Mouse (Mus musculus): ENCODE results near the gene Cdkn1c. TPM values are rescaled to one million over a fixed set of nuclear protein-coding genes. Genes with fewer than 3 reads are reported as not detected.

The Cdkn1c gene
- polyA plus RNA-seq, 1 experiment from 2014 or later, result 1,196 TPM

- Histone ChIP-seq H3K4me3 (ENCODE audit: low read length) (no peak overlapping the region), H3K27ac (ENCODE audit: low read depth, low read length) (no peak overlapping the region), H3K4me1 (ENCODE audit: control insufficient read depth, insufficient read depth, low read length) (peaks cover 10% of the 10 kb centered on the region), H3K36me3 (ENCODE audit: control insufficient read depth, insufficient read depth, low read length) (no peaks in the 10 kb centered on the region), H3K9me3 (ENCODE audit: control insufficient read depth, low read length) (no peaks in the 10 kb centered on the region), H3K4me2 (replicated peaks; ENCODE audit: low read depth, low read length) (no peak overlapping the region), H3K27me3 (ENCODE audit: control insufficient read depth, insufficient read depth, low read length) (peaks cover 17% of the 10 kb centered on the region), H3K9ac (ENCODE audit: low read depth, low read length) (no peak overlapping the region)
- WGBS, result 80% methylated on average over 2 of the region's 2 CpGs
- no peak for ATAC-seq (ENCODE audit: low FRiP score, low TSS enrichment)
Measured at GRCm38 (mm10) chr7:143447130-143447529, 13.7 kb downstream of the Cdkn1c start.

GRCm38 (mm10) chr7:143445651-143446460 is 15.0 kb downstream of the Cdkn1c start:
- WGBS, result 4% methylated on average over 51 of the region's 53 CpGs
- H3K4me3 ChIP-seq (ENCODE audit: low read length), result peak overlapping the region; percentile 37
- H3K27me3 ChIP-seq (ENCODE audit: control insufficient read depth, insufficient read depth, low read length), result peaks cover 17% of the 10 kb centered on the region
- H3K9ac ChIP-seq (ENCODE audit: low read depth, low read length), result peak overlapping the region; percentile 56
- 0 out of 2 replicates have a peak overlapping the region, but pooled peaks have one; percentile 9 for H3K27ac ChIP-seq (ENCODE audit: low read depth, low read length)
- H3K4me2 ChIP-seq (replicated peaks; ENCODE audit: low read depth, low read length), result peak overlapping the region; percentile 65
- ATAC-seq (ENCODE audit: low FRiP score, low TSS enrichment), result peak; percentile 72
- H3K9me3 ChIP-seq (ENCODE audit: control insufficient read depth, low read length), result no peaks in the 10 kb centered on the region
- peaks cover 10% of the 10 kb centered on the region for H3K4me1 ChIP-seq (ENCODE audit: control insufficient read depth, insufficient read depth, low read length)
- H3K36me3 ChIP-seq (ENCODE audit: control insufficient read depth, insufficient read depth, low read length), result no peaks in the 10 kb centered on the region

- H3K4me3 ChIP-seq (ENCODE audit: low read length), result peak overlapping the region; percentile 37
- no peak overlapping the region for H3K27ac ChIP-seq (ENCODE audit: low read depth, low read length)
- no peaks in the 10 kb centered on the region for H3K9me3 ChIP-seq (ENCODE audit: control insufficient read depth, low read length)
- H3K36me3 ChIP-seq (ENCODE audit: control insufficient read depth, insufficient read depth, low read length), result no peaks in the 10 kb centered on the region
- peaks cover 10% of the 10 kb centered on the region for H3K4me1 ChIP-seq (ENCODE audit: control insufficient read depth, insufficient read depth, low read length)
- H3K27me3 ChIP-seq (ENCODE audit: control insufficient read depth, insufficient read depth, low read length), result peaks cover 17% of the 10 kb centered on the region
- H3K4me2 ChIP-seq (replicated peaks; ENCODE audit: low read depth, low read length), result peak overlapping the region; percentile 65
- H3K9ac ChIP-seq (ENCODE audit: low read depth, low read length), result peak overlapping the region; percentile 56
- WGBS, result 2% methylated on average over 53 of the region's 55 CpGs
- ATAC-seq (ENCODE audit: low FRiP score, low TSS enrichment), result peak; percentile 29; the same call in 1 of the 2 replicates
Measured at GRCm38 (mm10) chr7:143444955-143445648, 15.7 kb downstream of the Cdkn1c start.

- Histone ChIP-seq H3K27me3 (ENCODE audit: control insufficient read depth, insufficient read depth, low read length) (peaks cover 17% of the 10 kb centered on the region), H3K4me3 (ENCODE audit: low read length) (peak overlapping the region; percentile 37)
- 30% methylated on average over 8 of the region's 8 CpGs for WGBS
Measured at GRCm38 (mm10) chr7:143444580-143444954, 16.3 kb downstream of the Cdkn1c start.

GRCm38 (mm10) chr7:143438965-143439364 is 21.9 kb downstream of the Cdkn1c start:
- Histone ChIP-seq H3K36me3 (ENCODE audit: control insufficient read depth, insufficient read depth, low read length) (no peaks in the 10 kb centered on the region), H3K9ac (ENCODE audit: low read depth, low read length) (no peak overlapping the region), H3K27me3 (ENCODE audit: control insufficient read depth, insufficient read depth, low read length) (peaks cover 9% of the 10 kb centered on the region; the same call in 1 of the 2 replicates), H3K4me2 (replicated peaks; ENCODE audit: low read depth, low read length) (no peak overlapping the region), H3K9me3 (ENCODE audit: control insufficient read depth, low read length) (no peaks in the 10 kb centered on the region), H3K4me1 (ENCODE audit: control insufficient read depth, insufficient read depth, low read length) (peaks cover 10% of the 10 kb centered on the region), H3K27ac (ENCODE audit: low read depth, low read length) (no peak overlapping the region), H3K4me3 (ENCODE audit: low read length) (no peak overlapping the region)
- WGBS, result 64% methylated on average over 1 of the region's 1 CpGs
- ATAC-seq (ENCODE audit: low FRiP score, low TSS enrichment), result no peak

More at GRCm38 (mm10) chr7:143444580-143444954, 16.3 kb downstream of the Cdkn1c start:
- peak overlapping the region; percentile 65; the same call in 1 of the 2 replicates for H3K4me2 ChIP-seq (replicated peaks; ENCODE audit: low read depth, low read length)
- no peaks in the 10 kb centered on the region for H3K9me3 ChIP-seq (ENCODE audit: control insufficient read depth, low read length)
- H3K27ac ChIP-seq (ENCODE audit: low read depth, low read length), result no peak overlapping the region
- H3K4me1 ChIP-seq (ENCODE audit: control insufficient read depth, insufficient read depth, low read length), result peaks cover 10% of the 10 kb centered on the region
- H3K36me3 ChIP-seq (ENCODE audit: control insufficient read depth, insufficient read depth, low read length), result no peaks in the 10 kb centered on the region
- H3K9ac ChIP-seq (ENCODE audit: low read depth, low read length), result no peak overlapping the region
- no peak for ATAC-seq (ENCODE audit: low FRiP score, low TSS enrichment)

- WGBS, result 1% methylated on average over 50 of the region's 63 CpGs
- Histone ChIP-seq H3K36me3 (ENCODE audit: control insufficient read depth, insufficient read depth, low read length) (no peaks in the 10 kb centered on the region), H3K4me2 (replicated peaks; ENCODE audit: low read depth, low read length) (peak overlapping the region; percentile 97), H3K4me3 (ENCODE audit: low read length) (peak overlapping the region; percentile 49), H3K27me3 (ENCODE audit: control insufficient read depth, insufficient read depth, low read length) (peaks cover 4% of the 10 kb centered on the region; the same call in 1 of the 2 replicates), H3K9me3 (ENCODE audit: control insufficient read depth, low read length) (no peaks in the 10 kb centered on the region), H3K27ac (ENCODE audit: low read depth, low read length) (no peak overlapping the region), H3K9ac (ENCODE audit: low read depth, low read length) (peak overlapping the region; percentile 77), H3K4me1 (ENCODE audit: control insufficient read depth, insufficient read depth, low read length) (peaks cover 10% of the 10 kb centered on the region)
- peak; percentile 66 for ATAC-seq (ENCODE audit: low FRiP score, low TSS enrichment)
Measured at GRCm38 (mm10) chr7:143437894-143438581, 22.8 kb downstream of the Cdkn1c start.

GRCm38 (mm10) chr7:143437231-143437893 is 23.5 kb downstream of the Cdkn1c start:
- H3K9ac ChIP-seq (ENCODE audit: low read depth, low read length), result peak overlapping the region; percentile 77
- no peaks in the 10 kb centered on the region for H3K27me3 ChIP-seq (ENCODE audit: control insufficient read depth, insufficient read depth, low read length)
- ATAC-seq (ENCODE audit: low FRiP score, low TSS enrichment), result peak; percentile 51
- peak overlapping the region; percentile 49 for H3K4me3 ChIP-seq (ENCODE audit: low read length)
- H3K4me2 ChIP-seq (replicated peaks; ENCODE audit: low read depth, low read length), result peak overlapping the region; percentile 97
- H3K36me3 ChIP-seq (ENCODE audit: control insufficient read depth, insufficient read depth, low read length), result no peaks in the 10 kb centered on the region
- H3K9me3 ChIP-seq (ENCODE audit: control insufficient read depth, low read length), result no peaks in the 10 kb centered on the region
- H3K27ac ChIP-seq (ENCODE audit: low read depth, low read length), result no peak overlapping the region
- H3K4me1 ChIP-seq (ENCODE audit: control insufficient read depth, insufficient read depth, low read length), result peaks cover 10% of the 10 kb centered on the region
- WGBS, result 20% methylated on average over 17 of the region's 18 CpGs

- Histone ChIP-seq H3K36me3 (ENCODE audit: control insufficient read depth, insufficient read depth, low read length) (no peaks in the 10 kb centered on the region), H3K9me3 (ENCODE audit: control insufficient read depth, low read length) (no peaks in the 10 kb centered on the region), H3K9ac (ENCODE audit: low read depth, low read length) (no peak overlapping the region), H3K27ac (ENCODE audit: low read depth, low read length) (no peak overlapping the region), H3K4me2 (replicated peaks; ENCODE audit: low read depth, low read length) (no peak overlapping the region), H3K4me1 (ENCODE audit: control insufficient read depth, insufficient read depth, low read length) (peaks cover 9% of the 10 kb centered on the region; the same call in 1 of the 2 replicates), H3K27me3 (ENCODE audit: control insufficient read depth, insufficient read depth, low read length) (no peaks in the 10 kb centered on the region), H3K4me3 (ENCODE audit: low read length) (no peak overlapping the region)
- ATAC-seq (ENCODE audit: low FRiP score, low TSS enrichment), result no peak
- WGBS, result 50% methylated on average over 7 of the region's 7 CpGs
Measured at GRCm38 (mm10) chr7:143433331-143433730, 27.5 kb downstream of the Cdkn1c start.

Measured in kidney, embryonic 14.5 days (tissue).